Mouse (Mus musculus) left cerebral cortex, postnatal 14 days (tissue): ENCODE measurements at regions not wholly inside any gene's neighbourhood (a gene's known extent, or its start where the extent isn't known, plus 50 kb on each side); places are given as distances from the start of the nearest gene placed in this dataset.

Experiments
- DNase-seq, 2 experiments: peaks; one replicate each; pipeline ENCODE4 v3.0.0; 2021 to 2022; ENCODE audit warnings: low spot score in 2 of 2, mixed read lengths in 1 of 2
- intact Hi-C: fragments of 180-260 bp; cut with DNase I; formaldehyde crosslinking; loops from one replicate; pipeline ENCODE4 v1.15.1; 2025

GRCm38 (mm10) chr1:60636802-60637452 is 70.0 kb upstream of the Raph1 start:
- intact Hi-C loops = no loop called here

GRCm38 (mm10) chr1:60627786-60628453 is 61.0 kb upstream of the Raph1 start:
- no peak for DNase-seq
- intact Hi-C loops = no loop called here

More at GRCm38 (mm10) chr1:60636802-60637452, 70.0 kb upstream of the Raph1 start:
- DNase-seq = no peak

- intact Hi-C loops = no loop called here
- no peak for DNase-seq
Measured at GRCm38 (mm10) chr1:60627367-60627766, 60.5 kb upstream of the Raph1 start.

- intact Hi-C loops = no loop called here
- peak; percentile 15 to 30 for DNase-seq
Measured at GRCm38 (mm10) chr1:60625698-60626486, 59.0 kb upstream of the Raph1 start.

GRCm38 (mm10) chr1:60624231-60624630 is 57.3 kb upstream of the Raph1 start:
- DNase-seq = no peak
- intact Hi-C loops = no loop called here

GRCm38 (mm10) chr1:60623440-60624016 is 56.6 kb upstream of the Raph1 start:
- no peak for DNase-seq
- intact Hi-C loops = no loop called here

- intact Hi-C loops = no loop called here
- no peak for DNase-seq
Measured at GRCm38 (mm10) chr1:60621770-60622169, 54.9 kb upstream of the Raph1 start.

GRCm38 (mm10) chr1:60621064-60621726 is 54.3 kb upstream of the Raph1 start:
- DNase-seq = no peak
- intact Hi-C loops = no loop called here

- intact Hi-C loops = no loop called here
- DNase-seq = peak in 1 of 2 experiments; percentile 13
Measured at GRCm38 (mm10) chr1:60618389-60618788, 51.5 kb upstream of the Raph1 start.

GRCm38 (mm10) chr1:60616916-60617315 is 50.0 kb upstream of the Raph1 start:
- intact Hi-C loops = no loop called here
- DNase-seq = no peak
